Mouse (Mus musculus) myocyte (in vitro differentiated cells): Measurements from ENCODE around the gene Mipep. TPM values are rescaled to one million over a fixed set of nuclear protein-coding genes. Genes with fewer than 3 reads are reported as not detected.

ENCODE experiments used
- H3K27me3 ChIP-seq: one replicate; pipeline ENCODE4 v1.6.1; 2011; ENCODE audit not compliant: control insufficient read depth, insufficient read depth, insufficient read length
- H3K36me3 ChIP-seq: one replicate; pipeline ENCODE4 v1.6.1; 2011; ENCODE audit not compliant: control insufficient read depth, insufficient read depth
- H3K4me2 ChIP-seq: one replicate; pipeline ENCODE4 v1.6.1; 2011; ENCODE audit warnings: low read depth, control low read depth
- H3K4me3 ChIP-seq: one replicate; pipeline ENCODE4 v1.5.1; 2011; ENCODE audit warnings: mild to moderate bottlenecking, control low read depth, moderate library complexity
- H3K79me2 ChIP-seq: one replicate; pipeline ENCODE4 v1.6.1; 2011; ENCODE audit not compliant: control insufficient read depth, insufficient read depth
- H3ac ChIP-seq: one replicate; pipeline ENCODE4 v1.6.1; 2011; ENCODE audit not compliant: control insufficient read depth, insufficient read length
- CEBPB ChIP-seq: IDR thresholded peaks from 2 replicates; pipeline ENCODE4 v1.6.1; 2011; ENCODE audit warnings: mild to moderate bottlenecking, moderate library complexity; ENCODE audit not compliant: poor library complexity, insufficient read depth, severe bottlenecking
- E2F4 ChIP-seq: IDR thresholded peaks from one replicate; pipeline ENCODE4 v1.6.1; 2011; ENCODE audit warnings: mild to moderate bottlenecking, control low read depth, moderate library complexity; ENCODE audit not compliant: insufficient read depth
- MAX ChIP-seq: IDR thresholded peaks from one replicate; pipeline ENCODE4 v1.6.1; 2011; ENCODE audit warnings: low read depth, mild to moderate bottlenecking, control low read depth
- MYOD1 ChIP-seq, 3 experiments: IDR thresholded peaks; one replicate each; pipeline ENCODE4 v1.6.1; 2011; ENCODE audit warnings: control low read depth in 2 of 3, low read depth in 2 of 3, mild to moderate bottlenecking in 2 of 3, moderate library complexity in 1 of 3; ENCODE audit not compliant: insufficient read length in 2 of 3, control insufficient read depth in 1 of 3
- MYOG ChIP-seq, 3 experiments: IDR thresholded peaks; one replicate each; pipeline ENCODE4 v1.6.1; 2011; ENCODE audit warnings: control low read depth in 2 of 3, low read depth in 2 of 3, mild to moderate bottlenecking in 2 of 3; ENCODE audit not compliant: insufficient read length in 2 of 3, control insufficient read depth in 1 of 3, insufficient read depth in 1 of 3
- POLR2A ChIP-seq: IDR thresholded peaks from one replicate; pipeline ENCODE4 v1.6.1; 2011; ENCODE audit warnings: low read depth, mild to moderate bottlenecking, control low read depth, moderate library complexity; ENCODE audit not compliant: insufficient read length
- POLR2AphosphoS2 ChIP-seq: IDR thresholded peaks from one replicate; pipeline ENCODE4 v1.6.1; 2011; ENCODE audit warnings: low read depth, control low read depth; ENCODE audit not compliant: insufficient read length
- REST ChIP-seq: IDR thresholded peaks from one replicate; pipeline ENCODE4 v1.6.1; 2011; ENCODE audit warnings: mild to moderate bottlenecking, control low read depth, moderate library complexity; ENCODE audit not compliant: insufficient read depth, insufficient read length
- SRF ChIP-seq: IDR thresholded peaks from one replicate; pipeline ENCODE4 v1.6.1; 2011; ENCODE audit warnings: low read depth; ENCODE audit not compliant: control insufficient read depth, insufficient read length
- TCF12 ChIP-seq: IDR thresholded peaks from one replicate; pipeline ENCODE4 v1.6.1; 2011; ENCODE audit warnings: mild to moderate bottlenecking, control low read depth; ENCODE audit not compliant: poor library complexity, insufficient read depth, severe bottlenecking
- TCF3 ChIP-seq: IDR thresholded peaks from one replicate; pipeline ENCODE4 v1.6.1; 2011; ENCODE audit warnings: low read depth, control low read depth; ENCODE audit not compliant: insufficient read length
- USF1 ChIP-seq: IDR thresholded peaks from one replicate; pipeline ENCODE4 v1.6.1; 2011; ENCODE audit warnings: low read depth, mild to moderate bottlenecking, control low read depth, moderate library complexity
- polyA plus RNA-seq: library from polyadenylated mRNA; unstranded; fragments of >200 nt; fragmentation: generic; extraction: Trizol; gene quantifications from one replicate; pipeline ENCODE4 v1.2.1, GENCODE M21; 2012; ENCODE audit warnings: missing spikeins

Mipep gene
- polyA plus RNA-seq, result 14.1 TPM

- Histone ChIP-seq H3K79me2 (no peaks in the 10 kb centered on the region), H3K4me3 (peak within 1 kb of the TSS; percentile 27), H3K4me2 (peak within 1 kb of the TSS; percentile 97), H3ac (peak within 1 kb of the TSS; percentile 72), H3K36me3 (no peaks in the 10 kb centered on the region), H3K27me3 (peaks cover 2% of the 10 kb centered on the region)
- TF ChIP-seq CEBPB (no peak), POLR2AphosphoS2 (peak; percentile 68), SRF (no peak), POLR2A (peak; percentile 78), MYOG (IDR thresholded peaks at IDR 0.05; ENCODE audit: control insufficient read depth in 1 of 3, insufficient read depth in 1 of 3, insufficient read length in 2 of 3, low read depth in 2 of 3) (peak in 1 of 3 experiments; percentile 14)
Measured at GRCm38 (mm10) chr14:60784427-60785315, at the start of gene Mipep. Gene Mipep, plus strand, starts transcription at chr14:60784573.

GRCm38 (mm10) chr14:60735206-60735605, 49.2 kb upstream of the Mipep start:
- no peak overlapping the region for H3K4me3 ChIP-seq
- no peaks in the 10 kb centered on the region for H3K36me3 ChIP-seq
- no peak overlapping the region for H3ac ChIP-seq
- no peaks in the 10 kb centered on the region for H3K27me3 ChIP-seq
- TF ChIP-seq SRF, result no peak
- peak in 1 of 3 experiments; percentile 53 for TF ChIP-seq MYOD1 (IDR thresholded peaks at IDR 0.05; ENCODE audit: control insufficient read depth in 1 of 3, insufficient read length in 2 of 3, low read depth in 2 of 3)
- TF ChIP-seq MYOG (IDR thresholded peaks at IDR 0.05; ENCODE audit: control insufficient read depth in 1 of 3, insufficient read depth in 1 of 3, insufficient read length in 2 of 3, low read depth in 2 of 3), result peak in 1 of 3 experiments; percentile 17
- no peak for TF ChIP-seq TCF12
- H3K79me2 ChIP-seq, result no peaks in the 10 kb centered on the region
- H3K4me2 ChIP-seq, result peak overlapping the region; percentile 12

GRCm38 (mm10) chr14:60735848-60736547, 48.4 kb upstream of the Mipep start:
- H3K4me2 ChIP-seq, result no peak overlapping the region
- H3K79me2 ChIP-seq, result no peaks in the 10 kb centered on the region
- H3K36me3 ChIP-seq, result no peaks in the 10 kb centered on the region
- no peak overlapping the region for H3K4me3 ChIP-seq
- H3K27me3 ChIP-seq, result no peaks in the 10 kb centered on the region
- TF ChIP-seq SRF (no peak), TCF3 (no peak), REST (no peak), CEBPB (no peak), MAX (no peak), POLR2A (no peak), USF1 (no peak), POLR2AphosphoS2 (no peak), MYOG (IDR thresholded peaks at IDR 0.05; ENCODE audit: control insufficient read depth in 1 of 3, insufficient read depth in 1 of 3, insufficient read length in 2 of 3, low read depth in 2 of 3) (no peak), E2F4 (no peak), TCF12 (no peak)
- H3ac ChIP-seq, result no peak overlapping the region

- no peak overlapping the region for H3K4me3 ChIP-seq
- H3K27me3 ChIP-seq, result no peaks in the 10 kb centered on the region
- TF ChIP-seq TCF12 (no peak), MYOG (IDR thresholded peaks at IDR 0.05; ENCODE audit: control insufficient read depth in 1 of 3, insufficient read depth in 1 of 3, insufficient read length in 2 of 3, low read depth in 2 of 3) (no peak), POLR2A (no peak), USF1 (no peak), SRF (no peak)
- no peak overlapping the region for H3ac ChIP-seq
- H3K4me2 ChIP-seq, result peak overlapping the region; percentile 59
- H3K36me3 ChIP-seq, result no peaks in the 10 kb centered on the region
- H3K79me2 ChIP-seq, result no peaks in the 10 kb centered on the region
Measured at GRCm38 (mm10) chr14:60736591-60737192, 47.7 kb upstream of the Mipep start.

GRCm38 (mm10) chr14:60737202-60737611, 47.2 kb upstream of the Mipep start:
- Histone ChIP-seq H3K4me3 (no peak overlapping the region), H3K27me3 (no peaks in the 10 kb centered on the region), H3K79me2 (no peaks in the 10 kb centered on the region), H3ac (no peak overlapping the region), H3K36me3 (no peaks in the 10 kb centered on the region), H3K4me2 (no peak overlapping the region)
- TF ChIP-seq CEBPB, result no peak
- TF ChIP-seq MYOG (IDR thresholded peaks at IDR 0.05; ENCODE audit: control insufficient read depth in 1 of 3, insufficient read depth in 1 of 3, insufficient read length in 2 of 3, low read depth in 2 of 3), result no peak
- no peak for TF ChIP-seq MAX
- TF ChIP-seq POLR2A, result no peak
- TF ChIP-seq REST, result no peak
- no peak for TF ChIP-seq TCF12
- TF ChIP-seq MYOD1 (IDR thresholded peaks at IDR 0.05; ENCODE audit: control insufficient read depth in 1 of 3, insufficient read length in 2 of 3, low read depth in 2 of 3), result no peak
- no peak for TF ChIP-seq TCF3
- no peak for TF ChIP-seq E2F4
- TF ChIP-seq SRF, result no peak
- no peak for TF ChIP-seq USF1
